Mouse (Mus musculus) stomach, postnatal 0 days (tissue): ENCODE results near the gene Abat. TPM values are rescaled to one million over a fixed set of nuclear protein-coding genes. Genes with fewer than 3 reads are reported as not detected.
A peak's percentile ranks its signal among the peaks of the same experiment; 100 is the strongest.

Experiments
- ATAC-seq: fragments of 200-750 bp; cut with Nextera tagmentation; 2 replicates; pipeline ENCODE4 v1.8.0; 2017; ENCODE audit not compliant: low FRiP score, low TSS enrichment
- DNase-seq: peaks from one replicate; pipeline ENCODE4 v3.0.0-alpha.2; 2016; ENCODE audit warnings: low spot score
- H3K27ac ChIP-seq: fragments of 300-500 bp; sonication (generic); replicated peaks from 2 replicates; pipeline ENCODE4 v1.5.1; 2014; ENCODE audit warnings: mild to moderate bottlenecking, control low read depth
- H3K27me3 ChIP-seq: fragments of 300-500 bp; sonication (generic); 2 replicates; pipeline ENCODE4 v1.6.1; 2014; ENCODE audit warnings: low read length; ENCODE audit not compliant: control insufficient read depth, insufficient read depth
- H3K36me3 ChIP-seq: fragments of 300-500 bp; sonication (generic); 2 replicates; pipeline ENCODE4 v1.6.1; 2014; ENCODE audit warnings: low read length, mixed read lengths; ENCODE audit not compliant: control insufficient read depth, insufficient read depth
- H3K4me1 ChIP-seq: fragments of 300-500 bp; sonication (generic); replicated peaks from 2 replicates; pipeline ENCODE4 v1.6.1; 2014; ENCODE audit warnings: antibody characterized with exemption; ENCODE audit not compliant: control insufficient read depth, insufficient read depth
- H3K4me2 ChIP-seq: fragments of 300-500 bp; sonication (generic); replicated peaks from 2 replicates; pipeline ENCODE4 v1.6.1; 2014; ENCODE audit warnings: low read depth, mild to moderate bottlenecking, control low read depth, moderate library complexity
- H3K4me3 ChIP-seq: fragments of 300-500 bp; sonication (generic); 2 replicates; pipeline ENCODE4 v1.5.1; 2014; ENCODE audit warnings: low read depth, low read length, control low read depth
- H3K9ac ChIP-seq: fragments of 300-500 bp; sonication (generic); 2 replicates; pipeline ENCODE4 v1.6.1; 2014; ENCODE audit warnings: mild to moderate bottlenecking, low read length, control low read depth, mixed read lengths
- H3K9me3 ChIP-seq: fragments of 300-500 bp; sonication (generic); 2 replicates; pipeline ENCODE4 v1.6.1; 2016; ENCODE audit warnings: low read length; ENCODE audit not compliant: control insufficient read depth
- CTCF ChIP-seq: IDR thresholded peaks from 2 replicates; pipeline ENCODE4 v1.5.1; 2016; ENCODE audit warnings: antibody characterized with exemption, low read depth, mild to moderate bottlenecking, moderate library complexity
- EP300 ChIP-seq: optimal IDR thresholded peaks from 2 replicates; pipeline ENCODE3; 2016; ENCODE audit warnings: antibody characterized with exemption
- WGBS: fragments of 180-500 bp; shearing (Covaris S2); extraction: QIAGEN DNeasy Blood & Tissue Kit; methylation state at CpG from one replicate; pipeline ENCODE4 v1.1.7; 2014; 5-methylcytosine and 5-hydroxymethylcytosine counted together
- polyA plus RNA-seq: library from polyadenylated mRNA; unstranded; fragments of >200 nt; fragmentation: Nextera tagmentation; extraction: Ambion mirVana; gene quantifications from 2 replicates; pipeline ENCODE4 v1.2.1, GENCODE M21; 2015

Abat gene
- polyA plus RNA-seq, 1 experiment from 2014 or later, result 4.1 TPM

- Histone ChIP-seq H3K4me2 (no peak overlapping the region), H3K9ac (no peak overlapping the region), H3K27me3 (no peaks in the 10 kb centered on the region), H3K4me3 (no peak overlapping the region), H3K9me3 (no peaks in the 10 kb centered on the region), H3K36me3 (no peaks in the 10 kb centered on the region), H3K4me1 (no peaks in the 10 kb centered on the region), H3K27ac (no peak overlapping the region)
- 85% methylated on average over 4 of the region's 4 CpGs for WGBS
- no peak for ATAC-seq
- no peak for TF ChIP-seq EP300
- no peak for TF ChIP-seq CTCF
- DNase-seq, result peak; percentile 11
Observed at GRCm38 (mm10) chr16:8573041-8573440, 59.8 kb downstream of the Abat start.

- Histone ChIP-seq H3K9me3 (no peaks in the 10 kb centered on the region), H3K4me1 (no peaks in the 10 kb centered on the region), H3K9ac (no peak overlapping the region), H3K4me3 (no peak overlapping the region), H3K4me2 (no peak overlapping the region), H3K36me3 (no peaks in the 10 kb centered on the region), H3K27ac (no peak overlapping the region), H3K27me3 (no peaks in the 10 kb centered on the region)
- TF ChIP-seq EP300 (no peak), CTCF (no peak)
- DNase-seq (peak; percentile 7), ATAC-seq (no peak)
- 52% methylated on average over 3 of the region's 3 CpGs for WGBS
Observed at GRCm38 (mm10) chr16:8573751-8574150, 60.5 kb downstream of the Abat start.

- TF ChIP-seq CTCF, result no peak
- no peak for TF ChIP-seq EP300
Observed at GRCm38 (mm10) chr16:8574316-8574715, 61.1 kb downstream of the Abat start.

DNA sequence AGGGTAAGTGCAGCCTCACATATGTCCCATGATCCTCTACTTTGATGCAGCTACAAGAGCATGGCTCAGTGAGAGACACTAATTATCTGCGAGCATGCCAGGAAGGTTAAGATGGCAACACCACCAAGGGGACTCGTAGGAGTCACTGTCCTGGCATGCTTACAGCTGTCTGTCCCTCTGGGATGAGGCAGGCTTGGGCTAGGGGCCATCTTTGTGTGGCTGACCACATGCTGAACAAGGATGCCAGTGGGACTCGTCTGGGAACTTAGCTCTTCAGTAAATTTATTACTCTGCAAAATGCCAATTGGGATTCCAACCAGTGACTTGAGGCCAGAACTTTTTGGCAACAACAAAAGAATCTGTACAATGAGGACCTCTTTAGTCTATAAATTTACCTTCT is 62.9 kb downstream of the Abat start:
- no peak for TF ChIP-seq CTCF
- TF ChIP-seq EP300, result no peak
- H3K27me3 ChIP-seq, result no peaks in the 10 kb centered on the region
- WGBS, result 78% methylated on average over 3 of the region's 3 CpGs
- DNase-seq (peak; percentile 5), ATAC-seq (no peak)
- no peak overlapping the region for H3K4me2 ChIP-seq
- no peaks in the 10 kb centered on the region for H3K36me3 ChIP-seq
- no peak overlapping the region for H3K27ac ChIP-seq
- H3K4me3 ChIP-seq, result no peak overlapping the region
- no peaks in the 10 kb centered on the region for H3K4me1 ChIP-seq
- no peak overlapping the region for H3K9ac ChIP-seq
- no peaks in the 10 kb centered on the region for H3K9me3 ChIP-seq

More at GRCm38 (mm10) chr16:8574316-8574715, 61.1 kb downstream of the Abat start:
- Histone ChIP-seq H3K36me3 (no peaks in the 10 kb centered on the region), H3K9me3 (no peaks in the 10 kb centered on the region), H3K4me3 (no peak overlapping the region), H3K27me3 (no peaks in the 10 kb centered on the region), H3K9ac (no peak overlapping the region), H3K4me1 (no peaks in the 10 kb centered on the region), H3K4me2 (no peak overlapping the region), H3K27ac (no peak overlapping the region)
- WGBS, result 91% methylated on average over 11 of the region's 11 CpGs
- ATAC-seq (no peak), DNase-seq (peak; percentile 5)

- Histone ChIP-seq H3K27me3 (no peaks in the 10 kb centered on the region), H3K27ac (no peak overlapping the region), H3K4me2 (no peak overlapping the region), H3K9ac (no peak overlapping the region), H3K4me1 (no peaks in the 10 kb centered on the region), H3K36me3 (no peaks in the 10 kb centered on the region), H3K4me3 (no peak overlapping the region), H3K9me3 (no peaks in the 10 kb centered on the region)
- peak; percentile 7 for DNase-seq
- TF ChIP-seq CTCF, result no peak
- no peak for TF ChIP-seq EP300
- no peak for ATAC-seq
- WGBS, result 63% methylated on average over 3 of the region's 3 CpGs
Observed at GRCm38 (mm10) chr16:8576901-8577300, 63.7 kb downstream of the Abat start.

GRCm38 (mm10) chr16:8578326-8578725 is 65.1 kb downstream of the Abat start:
- no peak for ATAC-seq
- no peak for TF ChIP-seq EP300
- TF ChIP-seq CTCF, result no peak
- H3K4me1 ChIP-seq, result no peaks in the 10 kb centered on the region
- H3K4me3 ChIP-seq, result no peak overlapping the region
- H3K27me3 ChIP-seq, result no peaks in the 10 kb centered on the region
- no peak overlapping the region for H3K9ac ChIP-seq
- no peak overlapping the region for H3K27ac ChIP-seq
- H3K9me3 ChIP-seq, result no peaks in the 10 kb centered on the region
- no peaks in the 10 kb centered on the region for H3K36me3 ChIP-seq
- DNase-seq, result no peak
- 81% methylated on average over 4 of the region's 4 CpGs for WGBS
- no peak overlapping the region for H3K4me2 ChIP-seq

GRCm38 (mm10) chr16:8579546-8579945 is 66.3 kb downstream of the Abat start:
- 44% methylated on average over 5 of the region's 5 CpGs for WGBS
- TF ChIP-seq CTCF (no peak), EP300 (no peak)

More at GRCm38 (mm10) chr16:8579546-8579945, 66.3 kb downstream of the Abat start:
- ATAC-seq (no peak), DNase-seq (peak; percentile 9)
- Histone ChIP-seq H3K4me3 (no peak overlapping the region), H3K4me2 (no peak overlapping the region), H3K27ac (no peak overlapping the region), H3K36me3 (no peaks in the 10 kb centered on the region), H3K9ac (no peak overlapping the region), H3K9me3 (no peaks in the 10 kb centered on the region), H3K4me1 (no peaks in the 10 kb centered on the region), H3K27me3 (no peaks in the 10 kb centered on the region)
